Mouse (Mus musculus): ENCODE data around the gene Bcam.

GRCm38 (mm10) chr7:19747420-19748218 is 23.2 kb downstream of the Bcam start:
- TF ChIP-seq CTCF (IDR thresholded peaks at IDR 0.05; ENCODE audit: extremely low read depth, insufficient read length, insufficient replicate concordance, low read depth, low read length) (no peak), POLR2A (IDR thresholded peaks at IDR 0.05; ENCODE audit: low read depth, low read length) (no peak)

Data from small intestine, adult 2 months (tissue).